In genomic region chr19:41388242-41388641, GRCm38 (mm10) we compare ENCODE assay signal across 14 mouse cellular contexts.
"Had no signal": no experiment of that assay in that cellular context is flagged by ENCODE, and none has a peak within 500 bp of the region (broad histone marks: within the 10 kb centered on the region; RNA-seq: fewer than 3 reads in every experiment).

No protein-coding gene starts in this region.

- H3K9me3 ChIP-seq: limb, embryonic 12.5 days; liver, embryonic 13.5 days; megakaryocyte, embryonic 14.5 days had no signal

- H3K4me3 ChIP-seq: layer of hippocampus, adult 2 months; limb, embryonic 12.5 days; liver, embryonic 13.5 days; megakaryocyte, embryonic 14.5 days had no signal

- H3K27ac ChIP-seq: layer of hippocampus, adult 2 months; limb, embryonic 12.5 days; liver, embryonic 13.5 days; stomach, postnatal 0 days had no signal

- H3K9ac ChIP-seq: limb, embryonic 12.5 days; liver, embryonic 13.5 days had no signal

- ATAC-seq: lung, postnatal 0 days; midbrain, embryonic 16.5 days had no signal

- H3K4me2 ChIP-seq: limb, embryonic 12.5 days; liver, embryonic 13.5 days; midbrain, embryonic 11.5 days had no signal

- H3K36me3 ChIP-seq: limb, embryonic 12.5 days; liver, embryonic 13.5 days had no signal

- DNase-seq: kidney, postnatal 10 days; kidney, postnatal 4 days; liver, embryonic 13.5 days; lung, adult 2 months; lung, postnatal 4 days; right cerebral cortex, adult 18-20 months; thymus, postnatal 4 days had no signal
